Mouse (Mus musculus): Measurements from ENCODE around the gene Ephb4.

Ephb4 gene

DNA sequence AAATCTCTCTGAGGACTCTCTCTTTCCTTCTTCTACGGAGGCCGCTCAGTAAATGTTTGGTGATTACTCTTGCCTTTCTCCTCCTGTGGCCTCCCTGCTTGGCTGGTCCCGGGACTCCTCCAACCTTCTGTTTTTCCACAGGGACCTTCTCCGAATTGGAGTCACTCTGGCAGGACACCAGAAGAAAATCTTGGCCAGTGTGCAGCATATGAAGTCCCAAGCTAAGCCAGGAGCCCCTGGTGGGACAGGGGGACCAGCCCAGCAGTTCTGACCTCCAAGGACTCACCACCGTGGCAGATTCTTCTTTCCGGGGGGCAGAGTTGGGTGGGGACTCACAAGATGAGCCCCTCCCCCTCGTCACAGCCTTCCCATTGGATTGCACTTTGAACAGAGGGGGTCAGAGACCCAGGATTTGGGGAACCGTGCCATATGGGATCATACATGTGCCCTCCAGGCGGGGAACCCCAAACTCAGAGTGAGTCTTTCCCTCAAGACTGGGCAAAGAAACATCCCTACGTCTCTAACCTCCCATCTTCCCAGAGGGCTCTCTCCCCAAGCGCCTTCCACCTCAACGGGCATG is 23.6 kb downstream of the Ephb4 start:
- WGBS: 79% methylated on average over 12 of the region's 12 CpGs

DNA sequence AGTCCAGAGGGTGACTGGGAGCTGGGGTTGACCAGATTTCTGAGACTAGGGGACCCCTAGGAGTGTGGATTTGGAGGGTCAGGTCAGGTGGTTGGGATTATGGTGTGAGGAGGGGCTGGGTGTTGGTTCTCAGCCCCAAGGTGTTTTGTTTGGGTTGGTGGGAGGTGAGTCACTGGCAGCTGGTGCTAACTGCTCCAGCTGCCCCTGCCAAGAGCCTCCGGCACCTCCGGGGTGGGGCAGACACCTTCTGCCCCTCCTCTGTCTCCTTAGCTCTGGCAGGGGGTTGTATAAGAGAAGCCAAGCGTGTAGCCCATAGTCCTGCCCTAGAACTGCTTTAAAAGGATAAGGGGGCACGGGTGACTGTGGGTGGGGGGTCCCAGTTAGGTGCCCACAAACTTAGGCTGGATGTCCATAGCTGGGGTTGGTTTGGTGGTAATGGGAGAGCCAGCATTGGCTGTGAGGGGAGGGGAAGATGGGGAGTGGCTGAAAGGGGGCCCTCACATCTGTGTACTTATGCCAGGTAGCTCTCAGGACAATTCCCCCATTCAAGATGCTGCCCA is 24.7 kb downstream of the Ephb4 start:
- 89% methylated on average over 4 of the region's 4 CpGs for WGBS

DNA sequence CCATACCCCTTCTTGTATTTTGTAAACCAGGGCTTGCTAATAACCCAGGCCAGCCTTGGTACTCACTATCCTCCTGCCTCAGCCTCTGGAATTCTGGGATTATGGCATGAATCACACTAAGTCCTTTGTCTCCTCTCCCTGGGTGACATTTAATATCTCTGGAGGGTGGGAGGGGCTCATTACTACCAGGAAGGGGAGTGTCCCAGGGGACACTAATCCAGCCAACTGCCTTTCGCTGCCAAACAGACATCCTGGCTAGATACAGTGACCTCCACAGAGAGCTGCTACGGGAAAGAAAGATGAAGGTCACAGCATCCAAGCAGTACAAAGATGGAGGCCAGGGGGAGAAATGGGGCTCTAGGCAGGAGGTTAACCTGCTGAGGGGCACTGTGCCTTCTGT is 25.7 kb downstream of the Ephb4 start:
- 49% methylated on average over 2 of the region's 2 CpGs for WGBS

DNA sequence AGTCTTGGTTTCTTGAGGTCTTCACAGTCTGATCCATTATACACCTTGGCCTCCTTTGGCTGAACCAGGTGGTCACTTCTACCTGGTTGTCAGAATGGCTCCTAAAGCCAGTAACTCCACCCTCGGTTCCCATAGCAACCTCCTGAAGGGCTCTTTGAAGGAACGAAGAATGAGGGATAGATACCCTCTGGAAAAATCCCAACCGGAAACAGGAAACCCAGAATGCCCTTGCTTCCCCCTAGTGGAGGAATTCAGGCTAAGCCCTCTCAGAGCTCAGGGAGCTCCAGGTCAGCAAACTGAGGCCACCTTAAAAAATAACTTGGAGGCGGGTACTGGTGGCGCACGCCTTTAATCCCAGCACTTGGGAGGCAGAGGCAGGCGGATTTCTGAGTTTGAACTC is 26.3 kb downstream of the Ephb4 start:
- WGBS: 43% methylated on average over 7 of the region's 7 CpGs

DNA sequence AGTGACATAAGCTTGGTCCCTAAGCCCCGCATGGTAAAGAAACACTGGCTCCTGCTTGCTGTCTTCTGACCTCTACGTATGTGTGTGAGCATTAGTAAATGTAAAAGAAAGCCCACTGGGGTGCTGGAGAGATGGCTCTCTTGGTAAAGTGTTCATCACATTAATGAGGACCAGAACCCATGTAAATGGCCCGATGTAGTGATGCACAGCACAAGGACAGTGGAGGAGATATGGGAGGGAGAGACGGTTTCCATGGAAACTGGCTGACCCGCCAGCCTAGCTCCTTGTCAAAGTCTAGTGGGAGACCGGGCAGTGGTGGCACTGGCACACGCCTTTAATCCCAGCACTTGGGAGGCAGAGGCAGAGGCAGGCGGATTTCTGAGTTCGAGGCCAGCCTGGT is 26.8 kb downstream of the Ephb4 start:
- WGBS: 52% methylated on average over 9 of the region's 9 CpGs

DNA sequence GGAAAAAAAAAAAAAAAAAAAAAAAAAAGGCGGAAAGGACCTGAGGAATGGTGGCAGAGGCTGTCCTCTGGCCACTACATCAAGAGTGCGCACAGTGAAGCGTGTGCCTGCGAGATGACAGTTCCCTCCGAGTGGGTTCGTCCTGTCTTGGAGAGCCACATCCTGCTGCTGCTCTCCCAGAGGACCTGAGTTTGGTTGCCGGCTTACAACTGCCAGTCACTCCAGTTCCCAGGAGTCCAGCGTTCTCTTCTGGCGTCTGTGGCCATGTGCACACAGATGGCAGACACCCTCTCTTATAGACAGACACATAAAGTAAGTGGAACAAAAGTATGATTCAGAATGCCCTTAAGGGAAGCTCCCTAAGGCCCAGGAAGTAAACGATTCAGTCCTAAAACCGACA is 27.3 kb downstream of the Ephb4 start:
- WGBS: 42% methylated on average over 10 of the region's 11 CpGs

DNA sequence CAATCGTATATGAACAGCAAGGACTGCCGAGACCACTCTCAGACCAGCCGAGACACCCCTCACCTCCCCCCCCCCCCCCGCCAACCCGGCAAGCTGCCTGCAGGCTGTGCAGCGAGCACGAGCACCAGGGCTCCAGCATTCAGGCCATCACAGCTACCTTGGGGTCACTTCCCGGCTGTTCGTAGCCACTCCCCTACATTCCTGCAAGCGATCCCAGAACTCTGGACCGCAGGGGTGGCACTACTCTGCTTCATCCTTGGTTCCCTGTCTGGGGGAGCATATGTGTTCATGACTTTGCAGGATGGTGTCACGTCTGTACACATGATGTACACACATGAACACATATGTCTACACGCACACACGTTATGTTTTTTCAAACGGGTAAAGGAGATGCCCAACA is 27.7 kb downstream of the Ephb4 start:
- 46% methylated on average over 11 of the region's 15 CpGs for WGBS

DNA sequence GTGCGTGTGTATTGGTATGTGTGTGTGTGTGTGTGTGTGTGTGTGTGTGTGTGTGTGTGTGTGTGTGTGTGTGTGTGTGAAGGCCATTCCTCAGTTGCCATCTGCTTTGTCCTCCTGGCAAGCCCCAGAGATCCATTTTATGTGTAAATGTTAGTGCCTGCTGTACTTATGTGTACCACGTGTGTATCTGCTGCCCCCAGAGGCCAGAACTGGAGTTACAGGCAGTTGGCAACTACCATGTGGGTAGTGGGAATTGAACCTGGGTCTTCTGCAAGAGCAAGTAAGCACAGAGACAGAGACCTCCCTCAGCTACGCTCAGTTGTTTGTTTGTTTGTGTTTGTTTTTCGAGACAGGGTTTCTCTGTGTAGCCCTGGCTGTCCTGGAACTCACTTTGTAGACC is 31.2 kb downstream of the Ephb4 start:
- 58% methylated on average over 4 of the region's 4 CpGs for WGBS

DNA sequence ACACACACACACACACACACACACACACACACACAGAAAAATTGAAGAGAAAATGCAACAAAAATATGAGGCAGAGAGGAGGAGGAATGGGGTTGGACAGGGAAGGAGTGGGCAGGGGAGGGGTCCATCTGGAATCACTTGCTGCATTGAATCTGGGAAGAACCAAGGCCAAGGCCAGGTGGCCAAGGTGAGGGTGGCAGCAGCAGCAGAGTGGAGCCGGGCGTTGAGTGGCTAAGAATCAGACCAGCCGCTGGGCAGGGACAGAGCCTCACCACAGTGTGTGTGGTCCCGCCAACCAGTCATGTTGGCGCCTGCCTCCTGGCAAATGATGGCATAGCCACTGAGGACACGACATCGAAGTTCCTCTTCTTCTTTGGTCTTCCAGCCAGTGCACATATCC is 33.5 kb downstream of the Ephb4 start:
- WGBS: 82% methylated on average over 7 of the region's 7 CpGs

DNA sequence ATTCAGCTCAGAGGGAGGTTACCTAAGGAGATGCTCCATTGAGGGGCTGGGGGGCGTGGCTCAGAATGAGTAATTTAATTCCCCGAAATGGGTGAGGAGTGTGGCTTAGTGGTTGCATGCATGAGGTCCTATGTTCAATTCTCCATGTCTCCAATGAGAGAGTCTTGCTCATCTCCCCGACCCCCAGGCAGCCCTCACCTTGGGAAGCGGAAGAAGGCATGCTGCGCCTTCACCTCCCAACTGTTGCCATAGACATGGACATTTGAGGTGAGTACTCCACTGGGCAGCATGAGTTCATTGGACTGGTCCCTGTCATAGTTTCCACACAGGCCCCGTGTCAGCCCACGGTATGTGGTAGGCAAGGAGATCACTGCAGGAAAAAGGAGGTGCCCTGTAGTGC is 36.8 kb downstream of the Ephb4 start:
- WGBS: 87% methylated on average over 7 of the region's 7 CpGs

DNA sequence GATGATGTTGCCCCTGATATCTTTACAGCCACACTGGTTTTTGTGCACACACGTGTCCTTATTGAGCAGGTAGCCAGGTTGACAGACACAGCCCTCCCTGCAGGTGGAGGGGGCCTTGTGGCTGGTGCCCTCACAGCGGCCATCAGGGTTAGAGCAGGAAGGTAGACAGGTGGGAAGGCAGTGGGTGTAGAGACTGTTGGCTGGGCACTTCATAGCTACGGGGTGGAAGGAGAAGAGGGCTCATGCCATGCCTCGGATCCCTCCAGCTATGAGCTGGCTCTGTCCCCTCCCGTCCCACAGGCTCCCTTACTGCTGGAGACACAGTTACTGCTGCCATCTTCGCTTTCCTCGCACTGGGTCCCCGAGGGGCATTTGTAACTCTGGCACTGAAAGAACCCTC is 41.7 kb downstream of the Ephb4 start:
- WGBS: 88% methylated on average over 8 of the region's 8 CpGs

DNA sequence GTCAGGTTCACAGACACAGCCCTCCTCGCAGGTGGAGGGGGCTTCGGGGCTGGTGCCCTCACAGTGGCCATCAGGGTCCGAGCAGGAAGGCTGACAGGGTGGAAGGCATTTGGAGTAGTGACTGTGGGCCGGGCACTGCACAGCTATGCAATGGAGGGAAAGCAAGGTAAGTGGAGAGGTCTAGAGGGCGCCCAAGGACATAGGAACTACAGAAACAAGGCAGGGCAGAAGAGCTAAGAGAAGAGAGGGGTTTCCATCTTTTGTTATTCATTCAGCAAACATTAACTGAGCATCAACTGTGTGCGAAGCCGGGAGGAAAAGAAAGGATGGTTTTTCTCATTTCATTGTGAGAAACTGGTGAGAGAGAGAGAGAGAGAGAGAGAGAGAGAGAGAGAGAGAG is 44.5 kb downstream of the Ephb4 start:
- WGBS: 60% methylated on average over 7 of the region's 7 CpGs

DNA sequence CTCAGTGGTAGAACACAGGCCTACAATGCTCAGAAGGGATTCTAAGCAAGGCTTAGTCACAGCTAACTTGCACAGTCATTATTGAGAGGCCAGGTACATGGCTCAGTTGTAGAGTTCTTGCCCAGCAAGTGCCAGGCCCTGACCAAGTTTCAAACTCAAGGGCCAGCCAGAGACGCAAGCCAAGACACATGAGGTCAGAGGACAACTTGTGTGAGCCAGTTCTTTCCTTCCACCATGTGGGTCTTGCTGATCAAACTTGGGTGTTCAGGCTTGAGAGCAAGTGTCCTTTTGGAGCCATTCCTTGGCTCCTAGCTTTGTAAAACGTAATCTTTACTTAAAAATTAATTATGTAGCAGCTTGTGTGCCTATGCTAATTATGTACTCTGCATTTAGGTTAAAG is 54.2 kb downstream of the Ephb4 start:
- 85% methylated on average over 2 of the region's 2 CpGs for WGBS

DNA sequence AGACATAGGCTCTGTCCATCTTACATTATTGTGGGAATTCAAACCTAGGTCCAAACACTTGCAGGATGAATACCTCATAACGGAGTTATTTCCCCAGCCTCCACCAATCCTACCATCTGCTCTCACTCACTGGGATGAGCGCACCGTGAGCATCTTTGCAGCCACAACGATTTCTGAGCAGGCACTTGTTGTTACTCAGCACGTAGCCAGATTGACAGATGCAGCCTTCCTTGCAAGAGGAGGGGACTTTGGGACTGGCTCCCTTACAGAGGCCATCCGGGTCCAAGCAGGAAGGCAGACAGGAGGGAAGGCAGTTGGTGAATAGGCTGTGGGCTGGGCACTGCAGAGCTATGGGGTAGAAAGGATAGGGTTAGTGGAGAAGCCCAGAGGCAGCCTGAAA is 59.5 kb downstream of the Ephb4 start:
- WGBS: 43% methylated on average over 6 of the region's 6 CpGs

DNA sequence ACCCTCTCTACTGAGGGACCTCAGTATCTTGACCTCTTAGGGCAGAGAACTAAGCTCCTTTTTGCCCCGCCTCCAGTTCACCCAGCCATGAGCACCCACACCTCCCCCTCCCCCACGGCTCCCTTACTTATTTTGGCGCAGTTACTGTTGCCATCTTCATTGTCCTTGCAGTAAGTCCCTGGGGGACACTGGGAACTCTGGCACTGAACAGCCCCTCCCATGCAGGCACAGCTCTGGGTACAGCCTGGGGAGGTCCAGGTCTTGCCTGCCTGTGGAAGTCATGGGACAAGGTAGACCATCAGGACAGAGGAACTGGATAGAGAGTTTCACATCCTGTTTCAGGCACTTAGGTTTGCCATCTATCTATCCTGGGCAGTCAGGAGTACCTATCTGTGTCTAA is 60.2 kb downstream of the Ephb4 start:
- WGBS: 80% methylated on average over 3 of the region's 3 CpGs

DNA sequence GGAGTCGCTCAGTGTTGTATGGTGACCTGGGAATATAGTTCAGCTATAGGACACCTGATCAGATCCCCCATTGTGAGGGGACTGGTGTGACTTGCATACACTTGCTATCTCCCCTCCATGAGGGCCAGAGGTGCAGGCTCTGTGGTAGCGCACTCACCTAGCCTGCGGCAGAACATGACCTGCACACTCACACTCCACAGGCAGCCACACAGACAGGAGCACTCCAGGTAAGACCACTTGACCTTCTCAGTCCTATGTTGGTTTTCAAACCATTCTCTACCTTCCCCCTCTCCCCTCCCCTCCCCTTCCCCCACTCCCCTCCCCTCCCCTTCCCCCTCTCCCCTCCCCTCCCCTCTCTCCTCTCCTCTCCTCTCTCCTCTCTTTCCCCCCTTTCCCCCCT is 60.6 kb downstream of the Ephb4 start:
- 96% methylated on average over 3 of the region's 3 CpGs for WGBS

DNA sequence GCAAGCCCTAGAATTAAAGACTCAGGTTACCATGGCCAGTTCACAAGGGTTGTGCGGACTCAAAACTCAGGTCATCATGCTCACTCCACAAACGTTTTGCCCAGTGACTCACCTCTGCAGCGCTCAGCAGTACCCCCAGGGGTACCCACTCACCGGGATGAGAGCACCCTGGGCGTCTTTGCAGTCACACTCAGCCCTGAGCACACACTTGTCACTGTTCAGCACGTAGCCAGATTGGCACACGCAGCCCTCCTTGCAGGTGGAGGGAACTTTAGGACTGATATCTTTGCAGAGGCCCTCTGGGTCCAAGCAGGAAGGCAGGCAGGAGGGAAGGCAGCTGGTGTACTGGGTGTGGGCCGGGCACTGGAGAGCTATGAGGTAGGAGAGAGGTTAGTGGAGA is 61.3 kb downstream of the Ephb4 start:
- 80% methylated on average over 8 of the region's 8 CpGs for WGBS

DNA sequence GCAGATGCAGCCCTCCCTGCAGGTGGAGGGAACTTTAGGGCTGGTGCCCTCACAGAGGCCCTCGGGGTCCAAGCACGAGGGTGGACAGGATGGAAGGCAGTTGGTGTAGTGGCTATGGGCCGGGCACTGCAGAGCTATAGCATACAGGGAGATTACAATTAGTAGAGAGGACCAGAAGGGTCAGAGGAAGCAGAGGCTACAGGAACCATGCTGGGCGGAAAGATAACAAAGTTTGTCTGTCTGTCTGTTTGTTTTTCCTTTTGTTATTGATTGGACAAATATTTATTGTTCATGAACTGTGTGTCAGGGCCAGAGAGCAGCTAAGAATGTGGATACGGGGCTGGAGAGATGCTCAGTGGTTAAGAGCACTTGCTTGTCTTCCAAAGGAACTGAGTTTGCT is 64.3 kb downstream of the Ephb4 start:
- 64% methylated on average over 5 of the region's 5 CpGs for WGBS

DNA sequence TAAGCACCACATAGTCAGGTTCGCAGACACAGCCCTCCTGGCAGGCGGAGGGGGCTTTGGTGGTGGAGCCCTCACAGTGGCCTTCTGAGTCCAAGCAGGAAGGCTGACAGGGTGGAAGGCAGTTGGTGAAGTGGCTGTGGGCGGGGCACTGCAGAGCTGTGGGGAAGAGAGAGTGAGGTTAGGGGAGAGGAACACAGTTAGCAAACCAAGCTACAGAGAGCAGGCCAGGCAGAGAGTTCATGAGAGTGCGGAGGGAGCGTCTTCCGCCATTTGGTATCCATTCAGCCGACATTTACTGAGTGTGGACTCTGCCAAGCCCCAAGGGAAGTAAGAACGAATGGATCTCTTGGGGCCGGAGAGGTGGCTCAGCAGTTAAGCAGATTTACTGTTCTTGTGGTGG is 69.2 kb downstream of the Ephb4 start:
- WGBS: 84% methylated on average over 9 of the region's 9 CpGs

DNA sequence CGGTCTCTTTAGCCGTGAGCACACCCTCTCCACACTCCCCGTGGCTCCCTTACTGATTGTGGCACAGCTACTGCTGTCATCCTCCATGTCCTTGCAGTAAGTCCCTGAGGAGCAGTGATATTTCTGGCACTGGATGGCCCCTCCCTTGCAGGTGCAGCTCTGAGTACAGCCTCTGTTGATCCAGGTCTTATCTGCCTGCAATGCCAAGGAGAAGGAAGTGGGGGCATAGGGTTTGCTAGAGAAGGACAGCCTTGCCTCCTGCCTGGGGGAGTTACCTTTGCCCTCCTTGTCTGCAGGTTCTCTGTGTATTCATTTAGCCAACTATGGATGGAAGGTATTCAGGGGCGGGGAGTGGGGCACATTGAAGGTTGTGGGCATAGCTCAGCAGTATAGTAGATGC is 69.9 kb downstream of the Ephb4 start:
- WGBS: 91% methylated on average over 4 of the region's 4 CpGs

DNA sequence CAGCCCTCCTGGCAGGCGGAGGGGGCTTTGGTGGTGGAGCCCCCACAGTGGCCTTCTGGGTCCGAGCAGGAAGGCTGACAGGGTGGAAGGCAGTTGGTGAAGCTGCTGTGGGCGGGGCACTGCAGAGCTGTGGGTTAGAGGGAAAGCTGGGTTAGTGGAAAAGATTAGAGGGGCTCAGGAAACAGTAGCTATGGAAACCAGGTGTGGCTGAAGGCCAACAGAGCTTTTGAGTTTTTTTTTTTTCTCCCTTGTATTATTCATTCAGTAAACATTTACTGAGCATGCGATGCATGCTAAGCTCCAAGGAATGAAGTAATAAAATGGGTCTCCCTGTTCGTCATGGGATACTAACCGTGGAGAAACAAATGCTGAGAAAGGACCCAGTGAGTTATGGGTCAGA is 75.7 kb downstream of the Ephb4 start:
- 57% methylated on average over 6 of the region's 6 CpGs for WGBS
